Mouse (Mus musculus) kidney, embryonic 14.5 days (tissue): ENCODE measurements around the gene Dpt. TPM values are rescaled to one million over a fixed set of nuclear protein-coding genes. Genes with fewer than 3 reads are reported as not detected.
"Not testable (repeated sequence)": the region's sequence is repeated elsewhere in the genome, so short reads cannot be mapped to it uniquely, and the experiment has no call there.

Experiments
- ATAC-seq: fragments of 200-750 bp; cut with Nextera tagmentation; 2 replicates; pipeline ENCODE4 v1.8.0; 2017; ENCODE audit warnings: moderate number of reproducible peaks, mild to moderate bottlenecking, moderate TSS enrichment, moderate library complexity; ENCODE audit not compliant: low FRiP score, low TSS enrichment
- H3K27ac ChIP-seq: fragments of 300-500 bp; sonication (generic); 2 replicates; pipeline ENCODE4 v1.5.1; 2014; ENCODE audit warnings: low read depth, mild to moderate bottlenecking, low read length, moderate library complexity, mixed read lengths
- H3K27me3 ChIP-seq: fragments of 300-500 bp; sonication (generic); 2 replicates; pipeline ENCODE4 v1.6.1; 2014; ENCODE audit warnings: mild to moderate bottlenecking, low read length; ENCODE audit not compliant: control insufficient read depth, insufficient read depth
- H3K36me3 ChIP-seq: fragments of 300-500 bp; sonication (generic); 2 replicates; pipeline ENCODE4 v1.6.1; 2014; ENCODE audit warnings: low read length, mixed read lengths; ENCODE audit not compliant: control insufficient read depth, insufficient read depth
- H3K4me1 ChIP-seq: fragments of 300-500 bp; sonication (generic); 2 replicates; pipeline ENCODE4 v1.6.1; 2014; ENCODE audit warnings: low read length, mixed read lengths; ENCODE audit not compliant: control insufficient read depth, insufficient read depth
- H3K4me2 ChIP-seq: fragments of 300-500 bp; sonication (generic); replicated peaks from 2 replicates; pipeline ENCODE4 v1.6.1; 2014; ENCODE audit warnings: low read depth, mild to moderate bottlenecking, low read length
- H3K4me3 ChIP-seq: fragments of 300-500 bp; sonication (generic); 2 replicates; pipeline ENCODE4 v1.5.1; 2014; ENCODE audit warnings: mild to moderate bottlenecking, low read length
- H3K9ac ChIP-seq: fragments of 300-500 bp; sonication (generic); 2 replicates; pipeline ENCODE4 v1.6.1; 2014; ENCODE audit warnings: low read depth, mild to moderate bottlenecking, low read length, moderate library complexity
- H3K9me3 ChIP-seq: fragments of 300-500 bp; sonication (generic); 2 replicates; pipeline ENCODE4 v1.6.1; 2016; ENCODE audit warnings: low read length; ENCODE audit not compliant: control insufficient read depth
- WGBS: fragments of 180-500 bp; shearing (Covaris S2); extraction: QIAGEN DNeasy Blood & Tissue Kit; methylation state at CpG from one replicate; pipeline ENCODE4 v1.1.7; 2014; 5-methylcytosine and 5-hydroxymethylcytosine counted together
- polyA plus RNA-seq: library from polyadenylated mRNA; unstranded; fragments of >200 nt; fragmentation: Nextera tagmentation; extraction: Ambion mirVana; gene quantifications from 2 replicates; pipeline ENCODE4 v1.2.1, GENCODE M21; 2014

Gene Dpt
- polyA plus RNA-seq, 1 experiment from 2014 or later: not detected

GRCm38 (mm10) chr1:164824896-164825295 lies 28.5 kb downstream of the Dpt start:
- ATAC-seq: no peak
- no peaks in the 10 kb centered on the region for H3K27me3 ChIP-seq
- no peak overlapping the region for H3K27ac ChIP-seq
- H3K9me3 ChIP-seq: no peaks in the 10 kb centered on the region
- 58% methylated on average over 2 of the region's 2 CpGs for WGBS
- H3K4me1 ChIP-seq: no peaks in the 10 kb centered on the region
- no peak overlapping the region for H3K4me3 ChIP-seq
- no peaks in the 10 kb centered on the region for H3K36me3 ChIP-seq
- H3K4me2 ChIP-seq: no peak overlapping the region
- H3K9ac ChIP-seq: no peak overlapping the region

GRCm38 (mm10) chr1:164829881-164830280 lies 33.4 kb downstream of the Dpt start:
- H3K4me2 ChIP-seq: no peak overlapping the region
- no peak overlapping the region for H3K4me3 ChIP-seq
- no peaks in the 10 kb centered on the region for H3K36me3 ChIP-seq
- ATAC-seq: no peak
- H3K9me3 ChIP-seq: no peaks in the 10 kb centered on the region
- no peaks in the 10 kb centered on the region for H3K4me1 ChIP-seq
- WGBS: 57% methylated on average over 1 of the region's 1 CpGs
- H3K27me3 ChIP-seq: no peaks in the 10 kb centered on the region
- no peak overlapping the region for H3K9ac ChIP-seq
- no peak overlapping the region for H3K27ac ChIP-seq

GRCm38 (mm10) chr1:164832459-164832858 lies 36.0 kb downstream of the Dpt start:
- Histone ChIP-seq H3K4me1 (no peaks in the 10 kb centered on the region), H3K36me3 (no peaks in the 10 kb centered on the region), H3K9ac (no peak overlapping the region), H3K27me3 (no peaks in the 10 kb centered on the region), H3K4me2 (no peak overlapping the region), H3K4me3 (no peak overlapping the region), H3K9me3 (no peaks in the 10 kb centered on the region), H3K27ac (no peak overlapping the region)
- no peak for ATAC-seq
- WGBS: 88% methylated on average over 5 of the region's 5 CpGs

DNA sequence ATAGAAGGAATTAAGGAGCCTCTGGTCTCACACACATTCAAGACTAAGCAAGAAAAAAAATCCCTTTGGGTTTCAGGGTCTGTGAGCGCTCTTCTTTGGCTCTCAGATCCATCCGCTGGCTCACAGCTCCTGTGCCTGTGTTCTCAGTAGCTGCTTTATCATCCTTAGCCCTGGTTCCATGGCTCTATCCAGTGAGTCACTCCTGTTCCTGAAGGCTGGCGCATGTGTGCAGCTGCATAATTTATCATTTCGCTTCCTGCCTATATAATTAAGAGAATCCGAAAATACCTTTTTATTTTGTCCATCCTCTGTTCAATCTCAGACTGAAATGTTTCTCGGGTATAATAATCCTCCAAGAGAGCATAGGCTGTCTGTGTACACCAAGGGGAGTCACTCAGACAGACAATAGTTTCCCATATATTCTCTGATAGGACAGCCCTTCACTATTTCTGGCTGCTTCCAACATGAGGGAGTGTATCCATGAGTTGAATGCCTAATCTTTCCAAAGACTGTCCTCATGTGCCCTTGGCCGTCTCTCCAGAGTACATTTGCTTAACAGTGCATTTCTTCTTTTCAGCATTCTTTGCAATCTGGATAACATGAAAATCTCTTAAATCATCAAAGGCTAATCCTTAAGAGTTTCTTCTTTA lies 52.3 kb downstream of the Dpt start:
- no peaks in the 10 kb centered on the region for H3K4me1 ChIP-seq
- no peak for ATAC-seq
- WGBS: 86% methylated on average over 7 of the region's 7 CpGs
- no peak overlapping the region for H3K4me2 ChIP-seq
- H3K4me3 ChIP-seq: no peak overlapping the region
- no peak overlapping the region for H3K27ac ChIP-seq
- no peak overlapping the region for H3K9ac ChIP-seq
- no peaks in the 10 kb centered on the region for H3K36me3 ChIP-seq
- no peaks in the 10 kb centered on the region for H3K27me3 ChIP-seq
- no peaks in the 10 kb centered on the region for H3K9me3 ChIP-seq

GRCm38 (mm10) chr1:164855700-164856099 lies 59.3 kb downstream of the Dpt start:
- H3K27ac ChIP-seq, H3K4me3 ChIP-seq, H3K9ac ChIP-seq, H3K27me3 ChIP-seq, H3K36me3 ChIP-seq, H3K9me3 ChIP-seq, ATAC-seq, H3K4me1 ChIP-seq, H3K4me2 ChIP-seq: not testable (repeated sequence)
- 34% methylated on average over 2 of the region's 2 CpGs for WGBS

DNA sequence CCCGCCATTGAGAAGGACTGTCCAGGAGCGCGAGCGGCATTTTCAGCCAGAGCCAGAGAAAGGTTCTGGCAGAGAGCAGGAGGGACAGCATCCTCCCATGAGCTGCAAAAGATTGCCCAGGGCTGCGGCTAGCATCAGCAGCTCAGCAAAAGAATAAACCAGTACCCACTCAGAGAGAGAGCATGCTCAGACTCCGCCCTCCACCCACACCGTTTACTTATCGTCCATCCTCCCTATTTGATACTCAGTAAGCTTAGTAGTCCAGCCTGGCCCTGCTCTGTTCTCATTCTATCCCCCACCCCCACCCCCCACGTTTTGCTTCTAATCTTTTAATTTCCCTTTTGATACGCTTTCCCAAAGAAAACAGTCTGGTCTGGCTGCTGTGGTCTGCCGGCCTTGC lies 63.5 kb downstream of the Dpt start:
- WGBS: 80% methylated on average over 11 of the region's 11 CpGs
- Histone ChIP-seq H3K4me3 (no peak overlapping the region), H3K4me1 (no peaks in the 10 kb centered on the region), H3K27me3 (no peaks in the 10 kb centered on the region), H3K9ac (no peak overlapping the region), H3K36me3 (no peaks in the 10 kb centered on the region), H3K27ac (no peak overlapping the region), H3K4me2 (no peak overlapping the region), H3K9me3 (no peaks in the 10 kb centered on the region)
- no peak for ATAC-seq

DNA sequence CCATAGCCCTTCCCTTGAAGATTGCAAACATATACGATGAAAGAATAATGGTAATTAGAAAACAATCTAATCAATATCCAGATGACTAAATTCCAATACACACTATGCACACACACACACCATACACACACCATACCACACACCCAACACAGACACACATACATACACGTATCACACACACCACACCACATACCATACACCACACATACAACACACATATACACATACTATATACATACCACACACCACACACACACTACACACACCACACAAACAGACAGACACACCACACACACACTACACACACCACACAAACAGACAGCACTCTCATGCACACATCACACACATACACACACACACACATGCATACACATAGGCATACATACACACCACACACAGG lies 64.3 kb downstream of the Dpt start:
- 87% methylated on average over 2 of the region's 2 CpGs for WGBS
- no peak for ATAC-seq
- no peaks in the 10 kb centered on the region for H3K4me1 ChIP-seq

GRCm38 (mm10) chr1:164861501-164861900 lies 65.1 kb downstream of the Dpt start:
- Histone ChIP-seq H3K4me1 (no peaks in the 10 kb centered on the region), H3K27ac (no peak overlapping the region), H3K4me2 (no peak overlapping the region), H3K9ac (no peak overlapping the region), H3K36me3 (no peaks in the 10 kb centered on the region), H3K27me3 (no peaks in the 10 kb centered on the region), H3K4me3 (no peak overlapping the region), H3K9me3 (no peaks in the 10 kb centered on the region)
- 82% methylated on average over 4 of the region's 4 CpGs for WGBS
- ATAC-seq: no peak

More for the DNA sequence above, 64.3 kb downstream of the Dpt start:
- no peaks in the 10 kb centered on the region for H3K27me3 ChIP-seq
- no peak overlapping the region for H3K4me2 ChIP-seq
- H3K4me3 ChIP-seq: no peak overlapping the region
- H3K9me3 ChIP-seq: no peaks in the 10 kb centered on the region
- no peak overlapping the region for H3K27ac ChIP-seq
- H3K9ac ChIP-seq: no peak overlapping the region
- no peaks in the 10 kb centered on the region for H3K36me3 ChIP-seq

- H3K4me2 ChIP-seq: no peak overlapping the region
- H3K4me3 ChIP-seq: no peak overlapping the region
- H3K27me3 ChIP-seq: no peaks in the 10 kb centered on the region
- H3K4me1 ChIP-seq: no peaks in the 10 kb centered on the region
- H3K9me3 ChIP-seq: no peaks in the 10 kb centered on the region
- H3K27ac ChIP-seq: no peak overlapping the region
- no peak for ATAC-seq
- 52% methylated on average over 12 of the region's 12 CpGs for WGBS
- no peaks in the 10 kb centered on the region for H3K36me3 ChIP-seq
- H3K9ac ChIP-seq: no peak overlapping the region
Measured at GRCm38 (mm10) chr1:164862946-164863883, 66.8 kb downstream of the Dpt start.
